14 mouse cellular contexts compared by ENCODE assay signal in the genomic region with DNA sequence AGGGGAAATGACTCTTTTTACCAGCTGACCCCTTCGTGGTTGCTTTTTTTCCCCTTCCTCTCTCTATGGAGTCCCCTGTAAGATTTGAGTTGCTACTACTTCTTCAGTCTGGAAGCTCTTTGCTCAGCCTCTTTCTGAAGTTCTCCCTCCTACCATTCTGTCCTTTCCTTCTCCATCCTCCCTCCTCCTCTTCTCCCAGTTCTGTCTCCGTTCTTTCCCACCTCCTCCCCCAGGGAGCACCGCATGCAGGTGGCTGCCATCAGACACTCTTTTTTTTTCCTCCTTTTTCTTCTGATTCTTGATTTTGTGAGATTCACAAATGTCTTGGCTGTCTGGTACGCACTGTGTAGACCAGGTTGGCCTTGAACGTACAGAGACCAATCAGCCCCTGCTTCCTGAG. TPM values are rescaled to one million over a fixed set of nuclear protein-coding genes. Genes with fewer than 3 reads are reported as not detected.
A peak's percentile ranks its signal among the peaks of the same experiment; 100 is the strongest.
DNase-seq lines count a peak whose midpoint lies in the region; ATAC-seq and TF ChIP-seq lines count a peak whose summit lies in the region.
"Had no signal": no experiment of that assay in that cellular context is flagged by ENCODE, and none has a peak within 500 bp of the region (broad histone marks: within the 10 kb centered on the region; RNA-seq: fewer than 3 reads in every experiment).

No protein-coding gene starts in this region.

- H3K9ac ChIP-seq in forebrain, embryonic 14.5 days (ENCODE audit: low read length): no peak overlapping the region
- H3K9ac ChIP-seq: heart, embryonic 13.5 days; hindbrain, embryonic 15.5 days had no signal

- TF ChIP-seq POLR2A in olfactory bulb, adult 2 months (IDR thresholded peaks at IDR 0.05; ENCODE audit: insufficient read depth, low read depth, low read length): no peak

- no peak for ATAC-seq in forebrain, embryonic 14.5 days

- H3K27me3 ChIP-seq in forebrain, embryonic 14.5 days (replicated peaks; ENCODE audit: control insufficient read depth, insufficient read depth, low read length): no peaks in the 10 kb centered on the region
- H3K27me3 ChIP-seq: heart, embryonic 13.5 days; hindbrain, embryonic 15.5 days had no signal

- H3K4me1 ChIP-seq in forebrain, embryonic 14.5 days (ENCODE audit: control insufficient read depth, insufficient read depth, low read length): peaks cover 32% of the 10 kb centered on the region
- H3K4me1 ChIP-seq in olfactory bulb, adult 2 months (ENCODE audit: control insufficient read depth, insufficient read depth, low read length): peaks cover 30% of the 10 kb centered on the region

- no peak overlapping the region for H3K4me2 ChIP-seq in forebrain, embryonic 14.5 days (ENCODE audit: low read length)
- H3K4me2 ChIP-seq: heart, embryonic 13.5 days; hindbrain, embryonic 15.5 days had no signal

- 60% methylated on average over 5 of the region's 5 CpGs for WGBS in forebrain, embryonic 14.5 days
- 51% methylated on average over 5 of the region's 5 CpGs for WGBS in olfactory bulb, adult 2 months

- DNase-seq in left cerebral cortex, adult 2 months (ENCODE audit: extremely low spot score in 1 of 2, low spot score in 2 of 2): no peak
- no peak for DNase-seq in left cerebral cortex, postnatal 4 days
- peak; percentile 55 for DNase-seq in brain, adult 2 months (ENCODE audit: low read depth, low spot score)
- no peak for DNase-seq in forebrain, embryonic 14.5 days (ENCODE audit: low spot score)
- no peak for DNase-seq in gastrocnemius, adult 8-10 months (ENCODE audit: low spot score in 2 of 2)
- DNase-seq: adrenal gland, adult 2 months; adrenal gland, postnatal 25 days; cerebellum, adult 2 months; gastrocnemius, postnatal 25 days; heart, postnatal 36 days had no signal

- no peaks in the 10 kb centered on the region for H3K36me3 ChIP-seq in forebrain, embryonic 14.5 days (ENCODE audit: control insufficient read depth, insufficient read depth, low read length)
- H3K36me3 ChIP-seq: embryonic facial prominence, embryonic 10.5 days; heart, embryonic 13.5 days; hindbrain, embryonic 15.5 days had no signal

- TF ChIP-seq CTCF in left cerebral cortex, adult 2 months (IDR thresholded peaks at IDR 0.05): no peak
- TF ChIP-seq CTCF in olfactory bulb, adult 2 months (IDR thresholded peaks at IDR 0.05; ENCODE audit: insufficient read depth, low read depth, low read length): no peak

- H3K27ac ChIP-seq in left cerebral cortex, adult 2 months: peak overlapping the region; percentile 64
- peak overlapping the region; percentile 76 for H3K27ac ChIP-seq in forebrain, embryonic 14.5 days (ENCODE audit: low read depth, low read length)
- peak overlapping the region; percentile 45; the same call in 1 of the 2 replicates for H3K27ac ChIP-seq in olfactory bulb, adult 2 months (ENCODE audit: insufficient read depth, low read depth, low read length)
- H3K27ac ChIP-seq: embryonic facial prominence, embryonic 10.5 days; heart, embryonic 13.5 days; hindbrain, embryonic 15.5 days had no signal

- intact Hi-C loops in left cerebral cortex, adult 2 months (cut with DNase I): no loop called here
- intact Hi-C loops in left cerebral cortex, postnatal 4 days (cut with DNase I): no loop called here

- H3K4me3 ChIP-seq in left cerebral cortex, adult 2 months: no peak overlapping the region
- no peak overlapping the region for H3K4me3 ChIP-seq in forebrain, embryonic 14.5 days (ENCODE audit: low read depth, low read length)
- no peak overlapping the region for H3K4me3 ChIP-seq in olfactory bulb, adult 2 months (ENCODE audit: insufficient read depth, low read depth, low read length)
- H3K4me3 ChIP-seq: embryonic facial prominence, embryonic 10.5 days; heart, embryonic 13.5 days; hindbrain, embryonic 15.5 days had no signal

- no peaks in the 10 kb centered on the region for H3K9me3 ChIP-seq in forebrain, embryonic 14.5 days (replicated peaks; ENCODE audit: control insufficient read depth, low read length)
- H3K9me3 ChIP-seq: embryonic facial prominence, embryonic 10.5 days; heart, embryonic 13.5 days; hindbrain, embryonic 15.5 days had no signal

RNA-seq across cellular contexts. Expression of a gene that starts 25.0 kb away (rescaled TPM):
- total RNA-seq in left cerebral cortex, adult 2 months (2021): 10 to 100 TPM; 33.5 to 50.4 TPM
- 10 to 100 TPM; 23.3 to 26.5 TPM for total RNA-seq in left cerebral cortex, postnatal 4 days (2021)
- 40.5 and 42.7 TPM in 2 replicates for polyA plus RNA-seq in forebrain, embryonic 14.5 days (2014; fragmentation: Nextera tagmentation; extraction: Ambion mirVana)
- not detected in 2 replicates for polyA plus RNA-seq in olfactory bulb, adult 2 months (2012; ENCODE audit: insufficient read depth, insufficient read length, low replicate concordance, missing spikeins)
- 10 to 100 TPM in 1 of 4 experiments, 1 to 10 TPM in 3; 4.6 to 10.2 (median 5.7) TPM for total RNA-seq in gastrocnemius, adult 8-10 months (2022)

RNA-seq across cellular contexts. Expression of a gene that starts 42.4 kb away (rescaled TPM):
- total RNA-seq in left cerebral cortex, adult 2 months (2021): 10 to 100 TPM; 36.8 to 39.3 TPM
- 10 to 100 TPM; 37.2 to 41.2 TPM for total RNA-seq in left cerebral cortex, postnatal 4 days (2021)
- 31.6 and 33.3 TPM in 2 replicates for polyA plus RNA-seq in forebrain, embryonic 14.5 days (2014; fragmentation: Nextera tagmentation; extraction: Ambion mirVana)
- not detected in 2 replicates for polyA plus RNA-seq in olfactory bulb, adult 2 months (2012; ENCODE audit: insufficient read depth, insufficient read length, low replicate concordance, missing spikeins)
- total RNA-seq in gastrocnemius, adult 8-10 months (2022): 10 to 100 TPM; 12.3 to 15.0 (median 13.6) TPM
